Mouse (Mus musculus) lung, adult 2 months (tissue): ENCODE measurements around the gene Faf2. TPM values are rescaled to one million over a fixed set of nuclear protein-coding genes. Genes with fewer than 3 reads are reported as not detected.
A peak's percentile ranks its signal among the peaks of the same experiment; 100 is the strongest.

Experiments used
- DNase-seq: peaks from one replicate; pipeline ENCODE4 v3.0.0; 2022
- H3K4me1 ChIP-seq: fragments of 200-500 bp; 2 replicates; pipeline ENCODE4 v1.6.1; 2011; ENCODE audit warnings: low read length; ENCODE audit not compliant: control insufficient read depth, insufficient read depth
- H3K4me3 ChIP-seq: fragments of 200-500 bp; replicated peaks from 2 replicates; pipeline ENCODE3; 2011; ENCODE audit warnings: low read depth, mild to moderate bottlenecking, control low read depth, low read length; ENCODE audit errors: extremely low read depth
- CTCF ChIP-seq: fragments of 200-500 bp; IDR thresholded peaks from 2 replicates; pipeline ENCODE4 v1.5.1; 2011; ENCODE audit warnings: mild to moderate bottlenecking, low read length, control low read depth; ENCODE audit not compliant: insufficient read depth
- POLR2A ChIP-seq: fragments of 200-500 bp; IDR thresholded peaks from 2 replicates; pipeline ENCODE4 v1.6.1; 2011; ENCODE audit warnings: low read depth, mild to moderate bottlenecking, control low read depth, low read length, borderline replicate concordance; ENCODE audit errors: extremely low read depth
- WGBS: fragments of 180-500 bp; shearing (Covaris S2); methylation state at CpG from one replicate; pipeline ENCODE4 v1.1.7; 2018; 5-methylcytosine and 5-hydroxymethylcytosine counted together
- polyA plus RNA-seq: library from polyadenylated mRNA; depleted of rRNA; stranded (reverse); fragments of >200 nt; gene quantifications from 2 replicates; pipeline ENCODE4 v1.2.3, GENCODE M21; 2012

The Faf2 gene
- polyA plus RNA-seq, 1 experiment, result 27.7 TPM

- DNase-seq, result no peak
- H3K4me3 ChIP-seq, result no peak overlapping the region
- no peak for TF ChIP-seq POLR2A
- TF ChIP-seq CTCF, result no peak
- no peaks in the 10 kb centered on the region for H3K4me1 ChIP-seq
- WGBS, result 81% methylated on average over 8 of the region's 8 CpGs
These were observed 5.3 kb upstream of the Faf2 start for GRCm38 (mm10) chr13:54616307-54616706.

GRCm38 (mm10) chr13:54616998-54617397 is 4.6 kb upstream of the Faf2 start:
- no peak for DNase-seq
- Histone ChIP-seq H3K4me3 (no peak overlapping the region), H3K4me1 (no peaks in the 10 kb centered on the region)
- WGBS, result 63% methylated on average over 6 of the region's 6 CpGs
- no peak for TF ChIP-seq POLR2A

GRCm38 (mm10) chr13:54621960-54622521 is 457 bp downstream of the Faf2 start:
- no peak for DNase-seq
- TF ChIP-seq POLR2A, result no peak
- no peak for TF ChIP-seq CTCF
- Histone ChIP-seq H3K4me1 (peaks cover 5% of the 10 kb centered on the region), H3K4me3 (peak overlapping the region; percentile 98)
- 1% methylated on average over 27 of the region's 27 CpGs for WGBS

GRCm38 (mm10) chr13:54629128-54629527 is 7.5 kb downstream of the Faf2 start:
- WGBS, result 45% methylated on average over 4 of the region's 4 CpGs
- no peak for TF ChIP-seq POLR2A
- no peak for TF ChIP-seq CTCF
- no peak overlapping the region for H3K4me3 ChIP-seq
- peaks cover 10% of the 10 kb centered on the region for H3K4me1 ChIP-seq
- DNase-seq, result peak; percentile 27

GRCm38 (mm10) chr13:54632731-54633277 is 11.2 kb downstream of the Faf2 start:
- no peak for DNase-seq
- no peak overlapping the region for H3K4me3 ChIP-seq
- peaks cover 10% of the 10 kb centered on the region for H3K4me1 ChIP-seq
- 45% methylated on average over 3 of the region's 3 CpGs for WGBS
- TF ChIP-seq CTCF (no peak), POLR2A (no peak)

- Histone ChIP-seq H3K4me1 (peaks cover 3% of the 10 kb centered on the region), H3K4me3 (no peak overlapping the region)
- no peak for TF ChIP-seq POLR2A
- no peak for TF ChIP-seq CTCF
- DNase-seq, result no peak
- 92% methylated on average over 3 of the region's 3 CpGs for WGBS
These were observed 13.4 kb downstream of the Faf2 start for GRCm38 (mm10) chr13:54635011-54635410.

GRCm38 (mm10) chr13:54650461-54650860 is 28.9 kb downstream of the Faf2 start:
- no peak overlapping the region for H3K4me3 ChIP-seq
- TF ChIP-seq POLR2A, result no peak
- H3K4me1 ChIP-seq, result no peaks in the 10 kb centered on the region
- DNase-seq, result no peak
- WGBS, result 97% methylated on average over 3 of the region's 3 CpGs

- no peak overlapping the region for H3K4me3 ChIP-seq
- no peak for TF ChIP-seq CTCF
- no peak for TF ChIP-seq POLR2A
- no peaks in the 10 kb centered on the region for H3K4me1 ChIP-seq
- DNase-seq, result no peak
- 65% methylated on average over 5 of the region's 5 CpGs for WGBS
These were observed 39.3 kb downstream of the Faf2 start for GRCm38 (mm10) chr13:54660877-54661276.

- TF ChIP-seq CTCF (no peak), POLR2A (no peak)
- H3K4me3 ChIP-seq, result no peak overlapping the region
- no peaks in the 10 kb centered on the region for H3K4me1 ChIP-seq
- no peak for DNase-seq
- 75% methylated on average over 12 of the region's 12 CpGs for WGBS
These were observed 39.8 kb downstream of the Faf2 start for GRCm38 (mm10) chr13:54661358-54661757.

- no peak for DNase-seq
- TF ChIP-seq CTCF (no peak), POLR2A (no peak)
- no peaks in the 10 kb centered on the region for H3K4me1 ChIP-seq
- 78% methylated on average over 4 of the region's 4 CpGs for WGBS
- H3K4me3 ChIP-seq, result no peak overlapping the region
These were observed 42.4 kb downstream of the Faf2 start for GRCm38 (mm10) chr13:54663999-54664398.
